Mouse (Mus musculus): ENCODE measurements around the gene Micu1. TPM values are rescaled to one million over a fixed set of nuclear protein-coding genes. Genes with fewer than 3 reads are reported as not detected.

Micu1 gene
- polyA plus RNA-seq, 2 experiments from 2014 or later: 47.1 to 78.3 TPM

DNA sequence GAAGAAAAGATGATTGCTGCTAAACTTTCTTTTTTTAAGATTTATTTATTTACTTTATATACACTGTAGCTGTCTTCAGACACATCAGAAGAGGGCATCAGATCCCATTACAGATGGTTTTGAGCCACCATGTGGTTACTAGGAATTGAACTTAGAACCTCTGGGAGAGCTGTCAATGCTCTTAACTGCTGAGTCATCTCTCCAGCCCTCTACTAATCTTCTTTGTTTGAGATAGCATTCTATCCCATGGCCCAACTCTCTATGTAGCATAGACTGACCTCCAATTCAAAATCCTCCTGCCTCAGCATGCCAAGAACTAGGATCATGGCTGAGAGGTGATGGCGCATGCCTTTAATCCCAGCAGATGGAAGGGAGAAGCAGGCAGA, 183.8 kb downstream of the Micu1 start:
- no peak for ATAC-seq

- no peak for ATAC-seq
These were observed 185.2 kb downstream of the Micu1 start for GRCm38 (mm10) chr10:59887432-59887831.

DNA sequence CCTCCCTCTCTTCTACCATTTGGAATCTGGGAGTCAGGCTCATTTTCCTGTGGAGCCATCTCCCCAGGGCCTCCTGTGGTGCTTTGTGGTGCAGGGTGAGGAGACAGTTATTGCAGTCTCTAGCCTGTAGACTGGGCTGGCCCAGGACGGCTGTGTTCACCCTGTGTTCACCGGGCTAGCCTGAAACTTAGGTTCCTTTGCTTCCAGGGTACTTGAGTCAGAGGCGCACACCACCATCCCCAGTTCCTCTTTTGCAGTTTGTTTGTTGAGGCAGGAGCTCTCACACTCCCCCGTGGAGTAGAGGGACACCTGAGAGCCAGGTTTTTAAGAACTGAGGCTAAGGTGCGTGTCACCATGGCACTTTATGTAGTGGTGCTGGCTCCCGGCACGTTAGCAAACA, 187.1 kb downstream of the Micu1 start:
- ATAC-seq: no peak

DNA sequence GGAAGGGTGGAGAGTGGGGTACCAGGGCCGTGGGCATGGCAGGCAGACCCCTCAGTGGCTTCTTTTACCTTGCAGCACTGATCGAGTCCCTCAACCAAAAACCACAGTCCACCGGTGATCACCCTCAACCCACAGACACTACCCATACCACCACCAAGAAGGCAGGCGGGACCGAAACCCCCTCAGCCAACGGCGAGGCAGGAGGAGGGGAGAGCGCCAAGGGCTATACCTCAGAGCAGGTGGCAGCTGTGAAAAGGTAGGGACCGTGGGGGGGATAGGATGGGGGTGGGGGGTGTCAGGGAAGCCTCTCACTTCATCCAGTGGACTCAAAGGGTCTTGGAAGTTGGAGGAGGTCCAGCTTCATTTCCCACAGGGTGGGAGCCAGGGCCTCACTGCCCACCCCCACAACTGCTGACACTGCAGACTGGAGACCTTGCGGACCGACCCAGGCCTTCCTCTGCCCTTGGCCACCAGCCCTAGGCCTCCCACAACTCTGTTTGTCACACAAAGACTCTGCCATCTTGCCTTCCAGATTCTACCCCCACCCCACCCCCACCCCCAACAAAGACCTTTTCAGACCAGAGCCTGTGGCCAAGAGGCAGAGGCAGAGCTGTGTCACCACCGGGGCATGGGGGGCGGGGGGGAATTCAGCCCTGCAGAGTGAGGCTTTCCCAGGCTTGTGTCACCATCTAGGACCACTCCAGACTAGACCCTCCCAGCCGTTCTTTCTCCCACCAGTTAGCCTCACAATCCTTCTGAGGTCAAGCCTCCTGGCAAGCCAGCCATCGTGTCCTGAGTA, 187.9 kb downstream of the Micu1 start:
- no peak for ATAC-seq

- peak; percentile 22 for ATAC-seq
These were observed 190.7 kb downstream of the Micu1 start for GRCm38 (mm10) chr10:59892977-59893376.

GRCm38 (mm10) chr10:59894251-59895160, 192.2 kb downstream of the Micu1 start:
- peak; percentile 13 for ATAC-seq

GRCm38 (mm10) chr10:59895460-59896186, 193.3 kb downstream of the Micu1 start:
- peak; percentile 11 for ATAC-seq

DNA sequence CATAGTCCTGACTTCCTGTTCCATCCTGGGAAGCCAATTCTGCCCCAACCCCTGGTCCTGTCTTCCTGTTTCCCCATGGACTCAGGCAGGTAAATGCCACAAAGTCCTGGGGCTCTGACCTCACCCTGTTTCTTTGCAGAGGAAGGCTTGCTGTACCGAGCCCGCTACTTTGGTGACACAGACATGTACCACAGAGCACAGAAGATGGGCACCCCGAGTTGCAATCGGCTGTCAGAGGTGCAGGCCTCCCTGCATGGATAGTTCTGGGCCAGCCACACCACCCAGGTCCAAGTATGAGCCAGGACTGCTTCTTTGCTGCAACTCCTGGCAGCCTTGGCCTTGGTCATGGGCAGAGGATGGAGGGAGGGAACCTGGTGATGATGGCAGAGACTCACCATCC, 193.9 kb downstream of the Micu1 start:
- no peak for ATAC-seq

DNA sequence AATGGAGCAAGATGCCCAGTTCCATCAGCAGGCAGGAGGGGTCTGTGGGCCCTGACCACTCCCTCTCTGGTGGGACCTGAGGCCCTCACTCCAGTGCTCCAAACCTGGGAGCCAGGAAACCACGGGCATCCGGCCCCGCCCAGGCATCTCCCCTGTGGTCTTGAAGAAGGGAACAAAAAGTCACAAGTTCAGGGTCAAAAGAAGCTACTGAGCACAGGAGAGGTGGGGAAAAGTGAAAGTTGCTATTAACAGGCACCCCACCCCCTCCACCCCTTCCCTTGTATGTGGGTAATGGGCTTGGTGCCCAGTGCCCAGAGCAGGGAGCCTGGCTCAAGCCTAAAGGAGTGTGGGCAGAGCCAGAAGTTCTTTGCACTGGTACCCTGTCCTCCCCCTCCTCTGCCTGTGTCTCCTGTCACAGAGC, 194.6 kb downstream of the Micu1 start:
- peak; percentile 22 for ATAC-seq

DNA sequence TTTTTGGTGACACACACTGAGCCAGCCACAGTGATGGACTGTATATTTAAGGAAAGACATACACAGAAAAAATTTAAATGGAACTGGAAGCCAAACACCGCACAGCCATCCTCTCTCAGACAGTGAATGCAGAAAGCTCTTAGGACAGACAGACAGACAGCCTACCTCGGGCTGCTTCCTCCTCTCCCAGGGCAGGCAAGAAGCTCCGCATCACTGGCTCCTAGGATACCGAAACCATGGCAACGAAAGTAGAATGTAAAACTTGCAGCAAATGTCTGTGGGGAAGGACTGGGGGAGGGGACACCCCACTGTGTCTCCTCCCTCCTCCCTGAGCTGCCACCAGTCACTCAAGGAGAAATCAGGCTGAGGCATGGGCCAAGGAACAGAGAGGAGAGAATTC, 195.2 kb downstream of the Micu1 start:
- ATAC-seq: no peak

- ATAC-seq: no peak
These were observed 196.0 kb downstream of the Micu1 start for GRCm38 (mm10) chr10:59898180-59898778.

DNA sequence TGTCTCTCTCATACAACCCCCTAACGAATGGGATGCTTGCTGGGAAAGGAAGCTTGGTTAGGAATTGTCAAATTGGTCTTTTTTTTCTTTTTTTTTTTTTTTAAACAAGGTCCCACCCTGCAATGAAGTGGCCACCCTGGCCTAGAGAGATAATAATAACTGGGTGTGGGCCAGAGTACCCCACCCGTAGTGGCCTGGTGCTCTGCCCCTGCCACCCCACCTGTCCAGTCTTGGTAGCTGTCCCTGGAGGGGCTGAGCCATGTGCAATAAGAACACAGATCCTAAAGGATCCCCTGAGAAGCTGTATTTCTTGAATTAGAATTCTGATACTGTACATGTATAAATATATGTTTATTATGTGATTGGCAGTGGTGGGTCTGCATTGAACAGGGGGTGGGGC, 196.7 kb downstream of the Micu1 start:
- ATAC-seq: no peak

DNA sequence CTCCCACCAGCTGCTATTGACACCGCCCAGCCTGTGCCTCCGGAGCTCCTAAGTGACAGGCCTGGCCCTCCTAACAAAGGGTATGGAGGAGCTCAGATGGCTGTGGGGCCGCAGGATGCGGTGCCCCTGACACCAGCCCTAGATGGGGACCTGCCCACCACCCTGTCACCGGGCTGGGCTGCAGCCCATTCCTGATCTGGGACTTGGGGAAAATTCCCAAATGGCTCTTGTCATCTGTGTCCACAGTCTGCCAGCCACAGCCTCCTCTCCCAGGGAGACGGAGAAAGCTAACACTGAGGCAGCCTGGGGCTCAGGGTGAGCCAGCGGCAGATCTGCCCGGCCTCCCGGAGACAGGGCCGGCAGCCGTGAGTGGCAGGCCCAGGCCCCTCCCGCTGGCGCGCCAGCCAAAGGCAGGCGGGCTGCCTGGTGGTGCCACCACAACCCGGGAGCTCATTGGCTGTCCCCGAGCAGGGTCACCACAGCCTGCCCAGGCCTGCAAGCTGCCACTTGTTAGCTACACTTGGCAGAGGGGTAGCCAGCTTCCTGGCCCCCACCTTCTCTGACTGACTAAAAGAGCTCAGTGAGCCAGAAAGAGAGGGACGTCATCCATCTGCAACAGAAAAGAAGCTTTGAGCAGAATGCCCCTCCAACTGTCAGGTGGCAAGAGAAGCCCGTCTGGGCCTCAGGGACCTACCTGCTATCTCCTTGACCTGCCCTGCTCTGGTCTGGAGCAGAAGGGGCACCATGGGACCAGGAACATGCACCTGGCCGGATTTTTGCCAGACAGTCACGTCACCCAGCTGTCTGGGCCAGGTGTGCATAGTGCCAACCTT, 197.3 kb downstream of the Micu1 start:
- peak; percentile 78 for ATAC-seq

DNA sequence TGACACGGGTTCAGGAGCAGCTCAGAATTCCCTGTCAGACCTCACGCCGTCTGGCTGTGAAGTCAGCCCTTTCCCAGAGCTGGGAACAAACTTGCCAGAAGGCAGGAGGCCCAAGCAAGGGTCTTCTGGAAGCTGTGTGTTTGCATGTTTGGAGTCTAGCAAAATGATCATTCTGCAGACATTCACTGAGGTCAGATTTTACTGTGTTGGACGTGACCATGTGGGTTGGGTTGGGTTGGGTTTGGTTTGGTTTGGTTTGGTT, 197.8 kb downstream of the Micu1 start:
- ATAC-seq: no peak

GRCm38 (mm10) chr10:59900939-59901338, 198.7 kb downstream of the Micu1 start:
- ATAC-seq: peak; percentile 13

DNA sequence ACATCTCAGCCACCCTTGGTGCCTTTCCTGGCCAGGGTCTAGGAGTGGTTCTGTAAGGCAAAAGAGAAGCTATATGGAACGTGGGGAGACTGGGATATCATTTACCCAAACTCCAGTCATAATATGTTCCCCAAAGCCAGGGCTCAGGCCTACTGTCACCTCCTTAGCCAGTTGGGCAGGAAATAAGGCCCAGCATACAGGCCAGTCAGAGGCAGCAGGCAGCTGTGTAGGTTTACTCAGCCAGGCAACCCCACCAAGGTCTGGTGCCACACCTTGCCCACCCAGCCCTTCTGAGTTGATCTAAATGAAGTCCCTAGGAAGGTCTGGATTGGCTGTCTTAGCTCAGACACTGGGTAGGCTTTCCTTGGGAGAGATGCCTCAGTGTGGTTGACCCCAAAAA, 199.2 kb downstream of the Micu1 start:
- no peak for ATAC-seq

DNA sequence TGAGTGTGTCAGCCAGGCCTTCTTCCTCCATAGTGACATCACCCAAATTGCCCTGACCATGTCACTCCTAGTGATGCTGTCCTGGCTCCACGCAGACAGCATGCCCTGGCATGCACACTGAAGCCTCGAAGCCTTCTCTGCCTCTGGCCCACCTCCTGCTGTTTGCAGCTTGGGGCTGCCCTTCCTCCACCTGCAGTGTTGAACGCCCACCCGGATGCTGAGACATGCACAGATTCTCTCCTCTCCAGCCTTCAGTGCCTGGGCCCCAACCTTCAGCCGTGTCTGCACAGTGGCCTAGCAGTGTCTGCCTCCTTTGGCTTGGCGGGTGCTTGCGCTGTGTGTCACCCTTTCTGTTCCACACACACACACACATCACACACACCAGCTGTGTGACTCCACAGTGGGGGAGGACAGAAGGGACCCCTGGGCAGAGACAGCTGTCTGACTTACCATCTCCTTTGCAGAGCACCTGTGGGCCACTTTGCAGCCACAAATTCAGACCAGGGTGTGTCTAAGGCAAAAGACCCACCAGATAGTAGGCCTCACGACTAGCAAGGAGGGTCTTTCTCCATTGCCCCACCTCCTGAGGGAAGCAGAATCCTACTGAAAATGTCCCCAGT, 199.8 kb downstream of the Micu1 start:
- no peak for ATAC-seq

DNA sequence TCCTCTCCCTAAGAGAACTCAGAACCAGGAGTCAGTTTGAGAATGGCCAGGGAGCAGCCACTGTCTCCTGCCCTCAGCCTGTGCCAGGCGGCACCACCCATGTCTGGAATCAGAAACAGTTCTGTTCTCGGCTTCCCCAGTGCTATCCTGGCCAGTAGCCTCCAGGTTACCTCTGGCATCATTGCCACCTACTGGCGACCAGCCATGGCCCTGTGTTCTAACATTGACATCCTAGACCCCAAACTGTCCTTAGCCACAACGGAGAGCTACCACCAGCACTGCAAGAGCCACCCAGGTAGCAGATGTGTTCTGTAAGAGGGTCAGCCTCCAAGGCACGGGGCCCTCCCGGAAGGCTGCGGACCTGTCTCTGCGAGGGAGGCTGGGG, 200.3 kb downstream of the Micu1 start:
- ATAC-seq: no peak

DNA sequence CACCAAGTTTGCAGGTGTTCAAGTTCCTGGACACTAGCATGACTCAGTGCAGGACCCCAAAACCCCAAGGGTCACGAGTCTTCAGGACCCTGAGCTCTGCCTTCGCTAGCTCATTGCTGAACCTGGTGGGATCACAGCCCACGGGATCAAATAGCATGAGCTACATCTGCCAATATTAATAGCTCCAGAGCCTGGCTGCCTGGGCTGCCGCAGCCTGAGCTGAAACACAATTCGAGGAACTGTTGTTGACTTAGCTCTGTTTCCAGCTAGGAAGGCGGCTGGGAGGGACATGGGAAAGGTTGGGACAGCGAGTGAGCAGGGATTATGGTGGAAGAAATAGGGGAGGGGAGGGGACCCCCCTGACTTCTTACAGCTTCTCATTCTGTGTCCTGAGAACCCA, 200.9 kb downstream of the Micu1 start:
- ATAC-seq: no peak

DNA sequence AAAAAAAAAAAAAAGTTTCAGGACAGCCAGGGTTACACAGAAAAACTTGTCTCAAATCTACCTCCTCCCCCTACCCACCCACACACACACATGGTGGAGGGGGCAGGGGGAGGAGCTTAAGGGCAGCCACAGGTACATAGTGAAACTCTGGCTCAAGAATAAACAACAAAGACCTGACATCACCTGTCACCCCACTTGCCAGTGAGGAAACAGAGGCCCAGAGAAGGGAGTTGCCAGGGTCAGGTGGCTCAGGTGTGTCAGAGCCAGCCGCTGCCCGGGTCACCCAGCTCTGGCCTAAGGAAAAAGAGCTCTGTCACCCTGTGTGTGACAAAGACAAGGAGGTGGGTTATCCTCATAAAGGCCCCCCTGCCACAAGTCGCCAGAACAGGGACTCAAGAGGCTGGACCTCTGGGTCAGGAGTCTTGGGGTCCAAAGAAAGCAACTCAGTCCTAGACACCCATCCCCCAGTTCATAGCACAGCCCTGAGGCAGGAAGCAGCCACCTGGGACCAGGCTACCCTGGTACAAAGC, 204.9 kb downstream of the Micu1 start:
- peak; percentile 56 for ATAC-seq

GRCm38 (mm10) chr10:59907695-59908299, 205.5 kb downstream of the Micu1 start:
- peak; percentile 71 for ATAC-seq

All from CD4-positive, CD25-positive, alpha-beta regulatory T cell, adult 4 months (primary cell).